Mouse (Mus musculus): ENCODE data around the gene Rheb. TPM values are rescaled to one million over a fixed set of nuclear protein-coding genes. Genes with fewer than 3 reads are reported as not detected.
"Not testable (repeated sequence)": the region's sequence is repeated elsewhere in the genome, so short reads cannot be mapped to it uniquely, and the experiment has no call there.

Rheb gene
- polyA plus RNA-seq, 1 experiment from 2014 or later = 227 TPM

DNA sequence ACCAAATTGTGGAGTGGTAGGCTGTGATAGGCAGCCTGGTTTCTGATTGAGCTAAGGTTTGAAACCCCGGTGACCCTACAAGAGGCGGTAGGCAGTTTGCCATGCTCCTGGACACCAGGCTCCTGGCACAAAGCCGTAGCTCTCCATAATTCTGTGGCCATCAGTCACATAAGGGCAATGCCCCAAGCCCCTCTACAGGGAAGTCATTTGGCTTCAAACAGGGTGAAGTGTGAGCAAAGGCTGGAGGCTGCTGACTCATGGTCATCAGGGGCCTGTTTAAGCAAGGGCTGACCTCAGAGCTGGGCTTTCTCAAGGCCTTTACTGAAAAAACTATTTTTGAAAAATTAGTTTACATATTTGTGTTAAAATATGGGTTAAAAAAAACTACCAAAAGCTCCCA, 11.8 kb upstream of the Rheb start:
- Histone ChIP-seq H3K9me3 (replicated peaks; ENCODE audit: control insufficient read depth, low read length) (peaks cover 6% of the 10 kb centered on the region; the same call in 1 of the 2 replicates), H3K27me3 (ENCODE audit: control insufficient read depth, insufficient read depth, low read length) (no peaks in the 10 kb centered on the region), H3K4me2 (ENCODE audit: low read depth, low read length) (no peak overlapping the region), H3K4me1 (ENCODE audit: control insufficient read depth, insufficient read depth, low read length) (no peaks in the 10 kb centered on the region), H3K4me3 (replicated peaks; ENCODE audit: low read length) (no peak overlapping the region), H3K9ac (ENCODE audit: low read length) (no peak overlapping the region), H3K36me3 (ENCODE audit: control insufficient read depth, insufficient read depth, low read length) (no peaks in the 10 kb centered on the region), H3K27ac (ENCODE audit: low read length) (no peak overlapping the region)
- ATAC-seq (ENCODE audit: insufficient read depth, low FRiP score) = no peak
- 82% methylated on average over 3 of the region's 3 CpGs for WGBS

DNA sequence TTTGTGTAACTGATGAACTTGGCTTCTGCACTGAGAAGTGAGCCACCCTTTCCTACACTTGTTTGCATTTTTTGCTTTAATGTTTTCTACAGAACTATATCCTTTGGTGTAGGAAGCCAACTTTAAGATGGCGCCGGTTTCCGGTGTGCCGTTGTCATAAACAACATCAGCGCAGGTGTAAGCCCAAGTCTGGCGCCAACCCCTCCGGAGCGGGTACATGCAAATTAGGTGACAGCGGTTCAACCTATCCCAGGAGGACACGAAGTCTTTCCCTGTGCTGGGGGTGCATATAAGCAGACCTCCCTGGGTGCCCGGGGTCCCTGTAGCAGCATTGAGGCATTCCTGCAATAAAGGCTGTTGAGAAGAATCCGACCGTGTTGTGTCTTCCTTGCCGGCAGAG, 5.8 kb upstream of the Rheb start:
- H3K4me3 ChIP-seq (replicated peaks; ENCODE audit: low read length); H3K36me3 ChIP-seq (ENCODE audit: control insufficient read depth, insufficient read depth, low read length); H3K9ac ChIP-seq (ENCODE audit: low read length); H3K27ac ChIP-seq (ENCODE audit: low read length); H3K27me3 ChIP-seq (ENCODE audit: control insufficient read depth, insufficient read depth, low read length); H3K9me3 ChIP-seq (replicated peaks; ENCODE audit: control insufficient read depth, low read length); ATAC-seq (ENCODE audit: insufficient read depth, low FRiP score); H3K4me2 ChIP-seq (ENCODE audit: low read depth, low read length); H3K4me1 ChIP-seq (ENCODE audit: control insufficient read depth, insufficient read depth, low read length): not testable (repeated sequence)
- 84% methylated on average over 14 of the region's 14 CpGs for WGBS

DNA sequence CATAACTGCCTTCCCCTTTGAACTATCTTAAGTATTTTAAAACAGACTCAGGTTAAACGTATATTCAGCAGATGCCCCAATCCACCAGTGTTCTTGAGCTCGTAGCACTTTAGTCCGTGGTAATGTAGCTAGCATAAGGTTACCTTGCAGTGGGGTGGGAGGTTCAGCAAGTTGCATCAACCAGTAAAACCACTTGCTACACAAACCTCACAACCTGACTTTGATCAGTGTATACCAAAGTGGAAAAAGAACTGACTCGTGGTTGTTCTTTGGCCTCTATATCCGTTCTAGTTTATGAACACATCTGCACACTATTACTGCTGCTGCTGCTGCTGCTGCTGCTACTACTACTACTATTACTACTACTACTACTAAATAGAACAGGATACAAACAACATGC, 1.4 kb upstream of the Rheb start:
- Histone ChIP-seq H3K4me1 (ENCODE audit: control insufficient read depth, insufficient read depth, low read length) (peaks cover 22% of the 10 kb centered on the region), H3K27me3 (ENCODE audit: control insufficient read depth, insufficient read depth, low read length) (no peaks in the 10 kb centered on the region), H3K4me2 (ENCODE audit: low read depth, low read length) (peak overlapping the region; percentile 78; the same call in 1 of the 2 replicates), H3K27ac (ENCODE audit: low read length) (peak overlapping the region; percentile 100; the same call in 1 of the 2 replicates), H3K9me3 (replicated peaks; ENCODE audit: control insufficient read depth, low read length) (no peaks in the 10 kb centered on the region), H3K4me3 (replicated peaks; ENCODE audit: low read length) (0 out of 2 replicates have a peak overlapping the region, but pooled peaks have one; percentile 97), H3K9ac (ENCODE audit: low read length) (peak overlapping the region; percentile 78; the same call in 1 of the 2 replicates), H3K36me3 (ENCODE audit: control insufficient read depth, insufficient read depth, low read length) (no peaks in the 10 kb centered on the region)
- 82% methylated on average over 5 of the region's 5 CpGs for WGBS
- no peak for ATAC-seq (ENCODE audit: insufficient read depth, low FRiP score)

DNA sequence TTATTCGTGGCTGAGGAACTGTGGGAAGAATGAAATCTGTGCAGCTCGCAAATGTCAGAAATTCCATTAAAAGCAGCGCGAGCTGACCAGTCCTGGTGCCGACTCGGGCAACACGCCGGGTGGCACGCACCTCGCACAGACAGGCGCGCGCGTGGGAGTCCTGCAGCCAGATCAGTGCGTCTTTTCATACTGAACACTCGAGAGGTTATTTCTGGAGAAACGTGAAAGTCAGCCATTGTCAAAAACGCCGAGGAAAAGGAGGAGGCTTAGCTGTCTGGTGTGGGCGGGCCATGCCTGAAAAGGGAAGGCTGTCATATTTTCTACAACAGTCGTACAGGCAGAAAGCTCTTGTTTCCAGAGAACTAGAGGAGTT, 665 bp upstream of the Rheb start:
- Histone ChIP-seq H3K27ac (ENCODE audit: low read length) (peak overlapping the region; percentile 100), H3K4me3 (replicated peaks; ENCODE audit: low read length) (peak overlapping the region; percentile 97), H3K27me3 (ENCODE audit: control insufficient read depth, insufficient read depth, low read length) (no peaks in the 10 kb centered on the region), H3K36me3 (ENCODE audit: control insufficient read depth, insufficient read depth, low read length) (no peaks in the 10 kb centered on the region), H3K4me1 (ENCODE audit: control insufficient read depth, insufficient read depth, low read length) (peaks cover 26% of the 10 kb centered on the region), H3K9me3 (replicated peaks; ENCODE audit: control insufficient read depth, low read length) (no peaks in the 10 kb centered on the region), H3K4me2 (ENCODE audit: low read depth, low read length) (peak overlapping the region; percentile 78), H3K9ac (ENCODE audit: low read length) (peak overlapping the region; percentile 78)
- WGBS = under 1% methylated on average over 21 of the region's 21 CpGs
- ATAC-seq (ENCODE audit: insufficient read depth, low FRiP score) = no peak; the same call in 1 of the 2 replicates

DNA sequence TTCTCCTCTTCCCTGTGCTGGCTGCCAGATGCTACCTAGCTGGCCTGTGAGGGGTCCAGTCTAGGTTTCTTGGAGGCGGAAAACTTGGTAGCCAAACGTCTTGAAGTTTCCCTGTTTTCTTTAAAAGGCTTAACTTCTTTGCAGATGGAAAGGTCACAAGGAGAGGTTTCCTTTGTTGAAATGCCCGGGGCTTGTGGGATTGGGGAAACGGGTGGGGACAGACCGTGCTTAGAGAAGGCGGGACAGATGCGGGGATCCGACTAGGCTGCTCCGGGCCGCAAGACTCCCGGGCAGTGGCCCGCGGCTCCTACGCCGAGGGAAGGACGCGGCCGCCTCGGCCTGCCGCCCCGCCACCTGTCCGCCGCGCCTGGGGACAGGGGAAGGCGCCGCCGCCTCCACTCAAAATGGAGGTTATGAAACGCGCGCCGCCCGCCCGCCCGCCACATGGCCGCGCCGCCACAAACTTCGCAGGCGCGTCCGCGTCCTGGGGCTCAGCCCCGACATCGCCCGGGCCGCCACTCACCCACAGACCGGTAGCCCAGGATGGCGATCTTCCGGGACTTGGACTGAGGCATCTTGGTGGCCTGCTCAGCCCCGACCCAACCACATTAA, 656 bp downstream of the Rheb start:
- under 1% methylated on average over 48 of the region's 50 CpGs for WGBS
- H3K27ac ChIP-seq (ENCODE audit: low read length) = peak overlapping the region; percentile 100
- peaks cover 30% of the 10 kb centered on the region for H3K4me1 ChIP-seq (ENCODE audit: control insufficient read depth, insufficient read depth, low read length)
- no peaks in the 10 kb centered on the region for H3K36me3 ChIP-seq (ENCODE audit: control insufficient read depth, insufficient read depth, low read length)
- peak overlapping the region; percentile 90 for H3K4me2 ChIP-seq (ENCODE audit: low read depth, low read length)
- H3K9me3 ChIP-seq (replicated peaks; ENCODE audit: control insufficient read depth, low read length) = no peaks in the 10 kb centered on the region
- peak overlapping the region; percentile 99 for H3K9ac ChIP-seq (ENCODE audit: low read length)
- ATAC-seq (ENCODE audit: insufficient read depth, low FRiP score) = no peak
- H3K27me3 ChIP-seq (ENCODE audit: control insufficient read depth, insufficient read depth, low read length) = no peaks in the 10 kb centered on the region
- peak overlapping the region; percentile 97 for H3K4me3 ChIP-seq (replicated peaks; ENCODE audit: low read length)

DNA sequence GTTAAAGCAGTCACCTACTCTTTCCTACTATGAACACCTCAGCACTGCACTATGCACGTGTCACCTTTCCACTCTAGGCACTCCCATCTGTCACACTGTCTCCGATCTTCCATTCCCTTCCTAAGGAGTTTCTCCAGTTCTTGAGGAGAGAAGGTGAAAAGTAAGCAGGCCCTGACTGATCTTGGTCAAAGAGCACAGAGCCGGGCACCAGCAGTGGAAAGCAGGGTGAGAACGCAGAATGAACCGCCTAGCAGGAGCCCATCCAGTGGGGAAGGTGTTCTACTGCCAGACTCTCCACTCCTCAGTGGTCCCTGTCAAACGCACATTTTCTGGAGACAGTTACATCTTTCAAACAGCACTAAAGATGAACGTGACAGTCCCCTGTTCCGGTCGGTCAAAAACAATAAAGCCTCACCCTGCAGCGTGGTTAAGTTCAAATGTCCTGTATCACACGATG, 1.4 kb downstream of the Rheb start:
- Histone ChIP-seq H3K4me3 (replicated peaks; ENCODE audit: low read length) (peak overlapping the region; percentile 97), H3K36me3 (ENCODE audit: control insufficient read depth, insufficient read depth, low read length) (no peaks in the 10 kb centered on the region), H3K9ac (ENCODE audit: low read length) (peak overlapping the region; percentile 99), H3K27ac (ENCODE audit: low read length) (no peak overlapping the region; the same call in 1 of the 2 replicates), H3K4me2 (ENCODE audit: low read depth, low read length) (peak overlapping the region; percentile 90), H3K27me3 (ENCODE audit: control insufficient read depth, insufficient read depth, low read length) (no peaks in the 10 kb centered on the region), H3K9me3 (replicated peaks; ENCODE audit: control insufficient read depth, low read length) (no peaks in the 10 kb centered on the region), H3K4me1 (ENCODE audit: control insufficient read depth, insufficient read depth, low read length) (peaks cover 30% of the 10 kb centered on the region)
- 14% methylated on average over 11 of the region's 11 CpGs for WGBS
- ATAC-seq (ENCODE audit: insufficient read depth, low FRiP score) = no peak

DNA sequence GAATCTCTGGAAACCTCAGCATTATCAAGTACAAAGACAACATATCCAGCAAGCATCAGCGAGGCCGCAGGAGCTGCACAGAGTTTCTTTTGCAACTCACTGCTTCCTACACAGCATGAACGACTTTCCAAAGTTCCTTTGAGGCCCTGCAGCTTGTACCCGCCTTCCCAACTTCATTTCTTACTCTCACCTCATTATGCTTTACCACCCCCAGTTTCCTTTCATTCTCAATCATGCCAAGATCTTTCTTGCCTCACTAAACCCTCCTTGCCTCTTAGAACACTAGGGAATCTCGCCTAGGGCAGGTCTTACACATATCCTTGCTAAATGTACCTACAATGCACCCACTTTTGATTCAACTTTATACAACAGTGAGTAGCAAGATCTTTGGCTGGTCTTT, 7.9 kb downstream of the Rheb start:
- no peak overlapping the region for H3K4me2 ChIP-seq (ENCODE audit: low read depth, low read length)
- H3K4me3 ChIP-seq (replicated peaks; ENCODE audit: low read length) = no peak overlapping the region
- peaks cover 23% of the 10 kb centered on the region; the same call in 1 of the 2 replicates for H3K4me1 ChIP-seq (ENCODE audit: control insufficient read depth, insufficient read depth, low read length)
- 79% methylated on average over 5 of the region's 5 CpGs for WGBS
- ATAC-seq (ENCODE audit: insufficient read depth, low FRiP score) = no peak
- H3K9ac ChIP-seq (ENCODE audit: low read length) = no peak overlapping the region
- no peaks in the 10 kb centered on the region for H3K36me3 ChIP-seq (ENCODE audit: control insufficient read depth, insufficient read depth, low read length)
- no peaks in the 10 kb centered on the region for H3K27me3 ChIP-seq (ENCODE audit: control insufficient read depth, insufficient read depth, low read length)
- H3K27ac ChIP-seq (ENCODE audit: low read length) = no peak overlapping the region
- no peaks in the 10 kb centered on the region for H3K9me3 ChIP-seq (replicated peaks; ENCODE audit: control insufficient read depth, low read length)

DNA sequence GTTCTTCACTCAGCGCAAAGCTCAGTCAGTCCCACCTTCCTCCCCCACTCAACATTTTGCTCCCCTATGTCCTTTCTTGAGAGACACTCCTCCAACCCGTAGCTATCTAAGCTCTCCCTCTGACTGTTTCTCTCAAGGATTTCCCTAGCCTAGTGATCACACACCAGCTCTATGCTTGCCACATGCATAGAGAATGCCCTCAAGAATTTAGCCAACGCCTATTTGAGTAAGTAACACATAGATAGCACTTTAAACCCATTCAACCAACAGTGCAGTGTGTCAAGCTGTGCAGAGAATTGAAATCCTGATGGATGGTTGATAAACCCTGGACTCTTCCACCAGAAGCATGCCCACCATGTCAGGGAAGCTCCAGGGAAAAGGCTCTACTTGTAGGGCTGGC, 10.5 kb downstream of the Rheb start:
- Histone ChIP-seq H3K27ac (ENCODE audit: low read length) (no peak overlapping the region), H3K4me1 (ENCODE audit: control insufficient read depth, insufficient read depth, low read length) (peaks cover 22% of the 10 kb centered on the region; the same call in 1 of the 2 replicates), H3K9ac (ENCODE audit: low read length) (no peak overlapping the region), H3K4me2 (ENCODE audit: low read depth, low read length) (no peak overlapping the region), H3K4me3 (replicated peaks; ENCODE audit: low read length) (no peak overlapping the region), H3K27me3 (ENCODE audit: control insufficient read depth, insufficient read depth, low read length) (no peaks in the 10 kb centered on the region), H3K36me3 (ENCODE audit: control insufficient read depth, insufficient read depth, low read length) (no peaks in the 10 kb centered on the region), H3K9me3 (replicated peaks; ENCODE audit: control insufficient read depth, low read length) (no peaks in the 10 kb centered on the region)
- WGBS = 75% methylated on average over 3 of the region's 3 CpGs
- ATAC-seq (ENCODE audit: insufficient read depth, low FRiP score) = no peak

DNA sequence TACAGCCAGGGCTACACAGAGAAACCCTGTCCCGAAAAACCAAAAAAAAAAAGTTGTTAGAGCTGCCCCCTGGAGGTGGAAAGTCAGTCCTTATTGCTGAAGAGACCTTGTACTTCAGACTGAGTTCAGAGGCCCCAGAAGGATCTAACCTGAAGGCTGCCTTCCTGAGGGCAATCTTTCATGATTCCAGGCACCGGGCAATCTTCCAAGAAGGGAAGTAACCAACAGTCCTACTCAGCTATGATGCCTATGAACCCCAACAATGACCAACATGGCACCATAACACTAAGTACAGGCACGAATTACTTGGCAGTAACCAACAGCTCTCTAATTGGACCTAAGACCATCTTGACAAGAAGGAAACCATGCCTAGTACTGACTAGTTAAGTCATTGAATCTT, 14.0 kb downstream of the Rheb start:
- no peaks in the 10 kb centered on the region for H3K27me3 ChIP-seq (ENCODE audit: control insufficient read depth, insufficient read depth, low read length)
- 96% methylated on average over 3 of the region's 3 CpGs for whole genome bisulfite sequencing

More for the DNA sequence above, 14.0 kb downstream of the Rheb start:
- no peaks in the 10 kb centered on the region for H3K36me3 ChIP-seq (ENCODE audit: control insufficient read depth, insufficient read depth, low read length)
- no peak overlapping the region for H3K4me3 ChIP-seq (replicated peaks; ENCODE audit: low read length)
- no peaks in the 10 kb centered on the region for H3K9me3 ChIP-seq (replicated peaks; ENCODE audit: control insufficient read depth, low read length)
- peaks cover 31% of the 10 kb centered on the region; the same call in 1 of the 2 replicates for H3K4me1 ChIP-seq (ENCODE audit: control insufficient read depth, insufficient read depth, low read length)
- no peak overlapping the region for H3K4me2 ChIP-seq (ENCODE audit: low read depth, low read length)
- no peak overlapping the region for H3K27ac ChIP-seq (ENCODE audit: low read length)
- no peak overlapping the region for H3K9ac ChIP-seq (ENCODE audit: low read length)
- no peak for ATAC-seq (ENCODE audit: insufficient read depth, low FRiP score)

Data from stomach, embryonic 16.5 days (tissue).